Mouse (Mus musculus): ENCODE results near the gene Gm20388. TPM values are rescaled to one million over a fixed set of nuclear protein-coding genes. Genes with fewer than 3 reads are reported as not detected.
A peak's percentile ranks its signal among the peaks of the same experiment; 100 is the strongest.

Gene Gm20388
- total RNA-seq, 2 experiments from 2014 or later: 4.4 to 7.8 TPM

DNA sequence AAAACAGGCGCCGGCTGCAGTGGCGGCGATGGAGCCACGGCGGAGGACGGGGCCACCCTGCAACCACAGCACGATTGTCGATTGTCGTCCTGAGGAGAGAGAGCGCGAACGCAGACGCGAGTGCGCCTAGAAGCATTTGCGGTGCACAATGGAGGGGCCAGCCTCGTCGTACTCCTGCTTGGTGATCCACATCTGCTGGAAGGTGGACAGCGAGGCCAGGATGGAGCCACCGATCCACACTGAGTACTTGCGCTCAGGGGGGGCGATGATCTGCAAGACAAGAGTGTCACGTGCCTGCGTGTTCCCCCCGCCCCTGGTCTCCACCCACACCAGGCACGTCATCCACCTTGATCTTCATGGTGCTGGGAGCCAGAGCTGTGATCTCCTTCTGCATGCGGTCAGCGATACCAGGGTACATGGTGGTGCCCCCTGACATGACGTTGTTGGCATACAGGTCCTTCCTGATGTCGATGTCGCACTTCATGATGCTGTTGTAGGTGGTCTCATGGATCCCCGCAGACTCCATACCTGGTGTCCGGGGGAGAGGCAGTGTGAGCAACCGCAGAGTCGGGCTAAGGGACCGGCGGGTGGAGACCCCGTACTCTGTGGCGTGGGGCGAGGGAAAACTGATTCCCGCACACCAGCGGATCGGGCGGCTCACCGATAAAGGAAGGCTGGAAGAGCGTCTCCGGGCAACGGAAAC lies 3981.4 kb downstream of the Gm20388 start:
- DNase-seq (ENCODE audit: low spot score in 2 of 2): peak; percentile 87

DNA sequence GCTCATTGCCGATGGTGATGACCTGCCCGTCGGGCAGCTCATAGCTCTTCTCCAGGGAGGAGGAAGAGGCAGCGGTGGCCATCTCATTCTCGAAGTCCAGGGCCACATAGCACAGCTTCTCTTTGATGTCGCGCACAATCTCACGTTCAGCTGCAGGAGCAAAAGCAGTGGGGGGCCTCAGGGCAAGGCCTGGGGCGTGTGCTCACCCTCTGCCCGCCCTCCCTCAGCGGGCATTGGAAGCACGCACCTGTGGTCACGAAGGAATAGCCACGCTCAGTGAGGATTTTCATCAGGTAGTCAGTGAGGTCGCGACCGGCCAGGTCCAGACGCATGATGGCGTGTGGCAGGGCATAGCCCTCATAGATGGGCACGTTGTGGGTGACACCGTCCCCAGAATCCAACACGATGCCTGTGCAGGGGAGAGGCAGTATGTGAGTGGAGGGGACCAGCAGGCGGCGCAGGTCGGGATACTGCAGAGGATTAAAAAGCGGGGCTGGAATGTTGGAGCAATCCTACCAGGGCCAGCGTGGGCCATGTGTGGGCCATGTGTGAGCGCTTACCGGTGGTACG lies 3982.0 kb downstream of the Gm20388 start:
- peak; percentile 29 to 31 for DNase-seq (ENCODE audit: low spot score in 2 of 2)

DNA sequence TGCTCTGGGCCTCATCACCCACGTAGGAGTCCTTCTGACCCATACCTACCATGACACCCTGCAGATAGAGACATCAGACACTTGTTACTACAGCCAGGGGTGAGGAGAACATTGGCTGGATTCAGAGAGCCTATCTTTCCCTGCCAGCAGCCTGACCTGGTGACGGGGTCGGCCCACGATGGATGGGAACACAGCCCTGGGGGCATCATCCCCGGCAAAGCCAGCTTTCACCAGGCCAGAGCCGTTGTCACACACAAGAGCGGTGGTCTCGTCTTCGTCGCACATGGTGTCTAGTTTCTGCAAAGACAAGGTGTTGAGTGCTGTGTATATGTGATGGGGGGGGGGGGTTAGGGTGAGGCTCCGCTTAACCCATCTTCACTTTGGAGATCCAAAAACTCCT lies 3982.8 kb downstream of the Gm20388 start:
- no peak for DNase-seq (ENCODE audit: low spot score in 2 of 2)

DNA sequence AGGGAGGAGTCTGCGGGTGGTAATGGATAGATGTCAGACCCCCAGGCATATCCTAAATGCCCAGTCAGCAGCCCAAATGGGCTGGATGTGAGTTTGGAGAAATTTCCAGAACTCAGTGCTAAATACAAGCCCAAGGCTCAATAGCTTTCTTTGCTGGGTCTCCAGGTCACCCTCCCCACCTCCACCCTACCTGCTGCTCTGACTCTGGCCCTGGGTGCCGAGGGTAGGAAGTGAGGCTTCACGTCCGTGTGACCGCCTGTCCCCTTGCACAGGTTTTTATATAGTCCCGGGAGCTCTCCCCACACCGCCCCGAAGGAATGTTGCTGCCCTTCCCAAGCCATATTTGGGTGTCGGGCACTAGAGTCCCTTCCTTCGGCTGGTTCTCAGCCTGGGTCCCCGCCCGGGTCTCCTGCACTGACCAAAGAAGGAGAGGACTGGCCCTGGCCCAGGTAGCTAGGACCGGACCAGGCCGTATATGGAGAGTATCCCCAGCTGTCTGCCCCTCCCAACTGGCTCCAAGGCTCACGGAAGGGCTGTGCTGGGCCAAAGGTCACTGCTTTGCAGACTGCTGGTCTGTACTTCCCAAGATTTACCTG lies 3984.0 kb downstream of the Gm20388 start, which contains the start of gene Acta1:
Acta1 (minus strand) TSS at position 250 of the 596 bp plus-strand sequence.
- no peak for DNase-seq (ENCODE audit: low spot score in 2 of 2)

DNA sequence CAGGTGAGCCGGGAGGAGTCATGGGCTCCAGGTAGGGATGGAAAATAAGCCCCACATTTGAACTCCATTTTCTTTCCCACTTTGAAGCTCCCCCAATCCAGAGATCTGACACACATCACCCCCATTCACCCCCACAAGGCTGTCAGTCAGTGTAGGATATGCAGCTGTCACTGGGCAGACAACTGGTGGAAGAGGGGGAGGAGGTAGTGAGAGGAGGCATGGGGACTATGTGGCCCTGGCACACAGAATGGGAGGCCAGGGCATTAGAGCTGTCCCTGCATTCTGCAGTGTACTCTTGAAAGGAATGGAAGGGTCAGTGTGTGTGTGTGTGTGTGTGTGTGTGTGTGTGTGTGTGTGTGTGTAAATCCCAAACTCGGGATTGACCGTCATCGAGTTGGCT lies 3984.6 kb downstream of the Gm20388 start:
- DNase-seq (ENCODE audit: low spot score in 2 of 2): no peak

DNA sequence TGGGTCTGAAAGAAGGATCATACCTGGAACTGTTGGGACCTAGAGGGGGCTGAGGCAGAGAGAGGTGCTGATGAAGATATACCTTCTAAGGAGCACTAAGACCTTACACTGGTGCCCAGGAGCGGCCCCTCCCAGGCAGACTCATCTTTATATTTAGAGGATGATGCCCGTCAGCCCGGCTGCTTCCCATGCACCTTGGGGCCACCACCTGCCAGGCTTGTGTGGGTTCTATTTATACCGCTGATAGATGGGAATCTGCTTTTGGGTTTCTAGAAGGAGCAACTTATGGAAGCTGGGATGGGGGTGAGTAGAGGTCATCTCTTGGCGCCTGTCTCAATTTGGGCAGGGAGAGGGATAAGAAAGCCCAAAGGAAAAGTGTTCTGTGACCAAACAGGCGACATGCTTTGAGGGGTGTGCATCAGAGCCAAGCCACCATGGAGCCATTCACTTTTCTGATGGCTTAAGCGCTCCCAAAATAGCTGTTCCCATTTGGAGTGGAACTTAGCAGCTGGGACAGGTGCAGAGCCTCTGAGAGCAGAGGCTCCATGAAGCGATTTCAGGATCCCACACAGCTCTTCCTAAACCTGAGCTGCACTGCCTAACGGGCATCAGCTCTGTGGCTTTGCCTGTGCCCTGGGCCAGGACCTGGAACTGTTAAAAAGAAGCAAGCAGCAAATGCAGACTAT lies 3985.2 kb downstream of the Gm20388 start:
- DNase-seq (ENCODE audit: low spot score in 2 of 2): no peak

DNA sequence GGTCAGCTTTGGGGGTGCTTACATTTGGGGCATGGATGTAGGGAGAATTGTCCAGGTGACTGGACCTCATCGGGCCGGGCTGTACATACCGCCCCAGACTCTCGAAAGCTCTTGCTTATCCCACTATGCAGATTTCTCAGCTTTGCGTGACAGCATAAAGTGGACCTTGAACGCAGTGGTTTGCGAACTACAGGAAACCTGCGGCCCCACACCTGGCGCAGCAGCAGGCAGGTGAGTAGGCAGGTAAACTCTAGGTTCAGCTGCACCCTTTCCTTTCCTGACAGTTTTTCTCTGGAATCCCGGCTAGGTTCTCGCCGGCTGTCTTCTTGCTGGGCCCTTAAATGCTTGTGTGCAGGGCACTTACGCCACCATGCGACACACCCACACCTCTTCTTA lies 3985.7 kb downstream of the Gm20388 start:
- DNase-seq (ENCODE audit: low spot score in 2 of 2): no peak

DNA sequence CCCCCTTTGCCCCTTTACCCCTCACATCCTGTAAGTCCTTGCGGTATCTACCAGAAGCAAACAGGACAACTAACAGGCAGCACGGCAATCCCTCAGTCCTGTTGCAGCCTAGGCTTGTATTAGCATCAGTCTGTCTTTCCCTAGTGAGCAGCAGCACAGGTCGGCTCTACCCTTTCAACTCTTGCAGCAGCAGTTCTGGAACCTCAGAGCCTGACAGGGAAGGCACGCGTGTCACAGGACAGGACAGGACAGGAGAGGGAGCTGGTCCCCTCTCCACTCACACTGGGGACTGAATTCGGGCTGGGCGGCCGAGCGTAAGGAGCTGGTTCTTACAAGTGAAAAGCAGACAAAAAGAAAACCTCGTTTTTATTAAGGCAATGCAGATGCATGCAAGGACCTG lies 3986.1 kb downstream of the Gm20388 start:
- no peak for DNase-seq (ENCODE audit: low spot score in 2 of 2)

DNA sequence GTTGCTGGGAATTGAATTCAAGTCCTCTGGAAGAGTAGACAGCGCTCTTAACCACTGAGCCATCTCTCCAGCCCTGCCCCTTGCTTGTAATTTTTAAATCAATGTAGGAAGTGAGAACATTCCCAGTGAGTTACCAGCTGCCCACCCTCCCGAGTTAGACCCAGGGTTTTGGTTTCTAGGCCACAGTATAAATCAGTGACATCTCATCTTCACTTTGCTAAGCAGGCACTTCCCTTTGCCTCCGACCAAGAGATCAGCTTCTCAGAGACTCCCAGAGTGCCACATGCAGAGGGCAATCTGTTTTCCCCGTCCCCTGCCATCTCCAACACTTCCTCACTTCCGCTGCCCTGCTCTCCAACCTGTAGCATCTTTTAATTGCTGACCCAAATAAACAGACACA lies 3987.9 kb downstream of the Gm20388 start:
- DNase-seq (ENCODE audit: low spot score in 2 of 2): no peak

DNA sequence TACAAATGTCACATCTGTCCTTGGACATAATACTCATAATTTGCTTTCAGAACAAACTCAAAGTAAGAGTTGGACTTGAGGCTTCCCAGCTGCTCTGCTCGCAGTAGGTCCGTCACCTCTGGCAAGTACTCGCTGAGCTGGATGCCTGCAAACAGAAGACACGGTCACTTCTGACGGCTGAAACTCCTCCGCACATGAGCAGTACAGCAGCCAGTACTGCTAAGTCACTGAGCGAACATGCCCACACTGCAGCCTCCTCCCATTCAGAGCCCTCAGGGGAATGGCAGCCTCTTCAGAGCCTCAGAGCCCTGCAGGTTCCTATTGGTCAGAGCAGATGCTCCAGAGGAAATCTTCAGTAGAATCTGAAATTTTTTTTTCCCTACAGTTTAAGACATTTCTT lies 3988.7 kb downstream of the Gm20388 start:
- peak; percentile 44 to 55 for DNase-seq (ENCODE audit: low spot score in 2 of 2)

DNA sequence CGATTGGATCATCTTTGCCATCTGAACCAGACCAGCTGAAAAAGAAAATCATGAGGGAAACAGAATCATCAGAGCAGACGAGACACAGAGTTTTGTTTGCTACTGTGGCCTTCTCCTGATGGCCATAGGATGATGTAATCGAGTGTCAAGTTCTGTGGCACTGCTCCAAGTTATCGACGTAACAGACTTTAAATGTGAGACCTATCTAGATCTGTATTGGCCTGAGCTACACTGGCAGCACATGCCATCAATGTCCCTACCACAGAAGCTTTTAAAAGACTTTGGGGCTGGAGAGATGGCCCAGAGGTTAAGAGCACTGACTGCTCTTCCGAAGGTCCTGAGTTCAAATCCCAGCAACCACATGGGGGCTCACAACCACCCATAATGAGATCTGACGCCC lies 3992.0 kb downstream of the Gm20388 start:
- no peak for DNase-seq (ENCODE audit: low spot score in 2 of 2)

DNA sequence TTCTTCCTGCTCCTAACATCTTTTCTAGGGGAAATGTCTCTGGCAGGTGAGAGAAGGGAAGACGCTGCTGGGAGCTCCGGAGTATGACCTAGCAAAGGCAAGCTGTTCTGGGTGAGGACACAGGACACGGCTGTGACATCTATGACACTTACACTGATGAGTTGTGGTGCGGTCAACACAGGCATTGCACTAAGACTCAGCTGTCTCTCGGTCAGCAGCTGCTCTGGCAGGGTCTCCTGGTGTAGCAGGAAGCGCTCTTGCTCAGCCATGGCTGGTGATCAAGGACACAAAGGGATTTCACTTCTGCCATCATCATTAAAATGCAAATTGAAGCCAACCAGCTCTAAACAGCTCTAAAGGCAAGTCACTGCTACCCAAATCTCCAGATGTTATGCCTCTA lies 3997.0 kb downstream of the Gm20388 start:
- DNase-seq (ENCODE audit: low spot score in 2 of 2): no peak

DNA sequence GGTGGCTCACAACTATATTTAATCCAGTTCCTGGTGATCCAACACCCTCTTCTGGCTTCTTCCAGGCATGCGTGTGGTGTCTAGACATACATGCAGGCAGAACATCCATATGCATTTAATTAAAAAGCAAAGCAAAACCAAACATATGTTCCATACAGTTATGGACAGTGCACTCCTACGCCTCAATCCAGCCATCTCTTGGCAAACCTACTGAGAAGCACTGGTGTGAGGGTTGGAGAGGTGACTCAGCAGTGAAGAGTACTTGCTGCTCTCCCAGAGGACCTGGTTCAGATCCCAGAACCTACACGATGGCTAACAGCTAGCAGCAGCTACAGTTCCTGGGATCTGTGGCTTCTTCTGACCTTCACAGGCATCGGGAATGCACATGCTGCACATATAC lies 4001.6 kb downstream of the Gm20388 start:
- DNase-seq (ENCODE audit: low spot score in 2 of 2): peak; percentile 40 to 62

DNA sequence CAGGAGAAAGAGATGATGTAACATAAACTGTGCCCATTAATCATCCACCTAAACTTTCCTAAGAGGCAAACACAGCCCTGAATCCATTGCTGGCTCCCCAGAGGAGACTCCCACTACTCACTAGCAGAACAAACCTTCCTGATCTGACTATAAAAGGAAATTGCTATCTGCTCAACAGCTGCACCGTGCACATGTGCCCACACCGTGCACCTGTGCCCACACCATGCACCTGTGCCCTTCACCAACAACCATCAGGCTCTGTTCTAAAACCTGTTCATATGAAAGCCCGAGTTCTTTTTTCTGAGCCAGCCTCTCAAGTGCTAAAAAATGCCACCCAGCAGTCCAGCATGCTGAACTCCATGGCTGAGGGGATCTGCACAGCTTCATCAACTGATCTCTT lies 4004.0 kb downstream of the Gm20388 start:
- no peak for DNase-seq (ENCODE audit: low spot score in 2 of 2)

DNA sequence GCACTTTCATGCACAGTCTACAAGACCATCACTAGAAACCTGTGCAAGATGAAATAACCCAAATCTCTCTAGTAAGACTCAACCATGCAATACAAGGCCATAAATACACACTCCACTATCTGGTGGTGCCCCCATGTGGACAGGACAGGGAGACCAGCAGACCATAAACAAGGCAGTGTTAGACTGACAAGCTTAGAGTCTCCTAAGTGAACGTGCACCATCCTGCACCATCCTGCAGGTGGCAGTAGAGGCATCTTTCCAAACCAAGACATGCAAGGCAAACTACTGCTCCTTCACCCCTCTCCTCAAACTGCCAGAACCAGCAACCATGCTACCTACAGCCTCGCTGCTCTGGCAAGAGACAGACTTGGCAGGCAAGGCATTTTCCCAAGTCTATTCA lies 4014.1 kb downstream of the Gm20388 start:
- DNase-seq (ENCODE audit: low spot score in 2 of 2): peak; percentile 88 to 91

DNA sequence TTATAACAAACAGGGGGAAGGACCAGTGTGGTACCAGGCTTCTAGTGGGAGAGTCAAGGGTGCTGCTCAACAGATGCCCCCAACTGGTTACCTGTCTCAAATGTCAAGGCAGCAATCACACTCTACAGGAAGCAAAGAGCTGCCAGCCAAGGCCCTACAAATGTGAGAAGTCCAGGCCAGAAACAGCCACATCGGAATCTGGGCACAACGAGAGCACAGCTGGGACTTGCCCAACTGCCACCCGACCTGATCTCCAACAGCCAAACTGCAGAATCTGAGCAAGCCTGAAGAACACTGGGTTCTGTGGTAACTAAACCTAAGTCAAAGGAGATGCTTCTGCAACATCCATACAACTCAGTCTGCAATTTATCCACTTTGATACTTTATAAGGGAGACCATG lies 4015.0 kb downstream of the Gm20388 start:
- DNase-seq (ENCODE audit: low spot score in 2 of 2): no peak

DNA sequence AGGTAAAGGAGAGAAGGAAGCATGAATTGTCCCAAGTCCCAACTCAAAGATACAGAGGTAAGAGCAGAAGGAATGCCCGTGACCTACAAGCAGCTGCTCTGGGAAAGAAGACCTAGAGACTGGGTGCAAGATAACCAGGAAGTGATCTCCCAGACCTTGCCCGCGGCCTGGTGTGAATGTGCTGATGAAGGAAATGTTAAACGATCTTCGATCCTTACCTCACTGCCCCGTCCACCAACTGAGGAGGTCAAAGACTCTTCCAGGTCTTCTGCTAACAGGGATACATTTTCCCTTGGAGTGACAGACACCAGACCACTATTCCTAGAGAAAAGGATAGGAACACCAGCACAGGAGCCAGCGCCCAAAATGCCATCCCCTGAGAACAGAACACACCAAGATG lies 4018.4 kb downstream of the Gm20388 start:
- DNase-seq (ENCODE audit: low spot score in 2 of 2): no peak

DNA sequence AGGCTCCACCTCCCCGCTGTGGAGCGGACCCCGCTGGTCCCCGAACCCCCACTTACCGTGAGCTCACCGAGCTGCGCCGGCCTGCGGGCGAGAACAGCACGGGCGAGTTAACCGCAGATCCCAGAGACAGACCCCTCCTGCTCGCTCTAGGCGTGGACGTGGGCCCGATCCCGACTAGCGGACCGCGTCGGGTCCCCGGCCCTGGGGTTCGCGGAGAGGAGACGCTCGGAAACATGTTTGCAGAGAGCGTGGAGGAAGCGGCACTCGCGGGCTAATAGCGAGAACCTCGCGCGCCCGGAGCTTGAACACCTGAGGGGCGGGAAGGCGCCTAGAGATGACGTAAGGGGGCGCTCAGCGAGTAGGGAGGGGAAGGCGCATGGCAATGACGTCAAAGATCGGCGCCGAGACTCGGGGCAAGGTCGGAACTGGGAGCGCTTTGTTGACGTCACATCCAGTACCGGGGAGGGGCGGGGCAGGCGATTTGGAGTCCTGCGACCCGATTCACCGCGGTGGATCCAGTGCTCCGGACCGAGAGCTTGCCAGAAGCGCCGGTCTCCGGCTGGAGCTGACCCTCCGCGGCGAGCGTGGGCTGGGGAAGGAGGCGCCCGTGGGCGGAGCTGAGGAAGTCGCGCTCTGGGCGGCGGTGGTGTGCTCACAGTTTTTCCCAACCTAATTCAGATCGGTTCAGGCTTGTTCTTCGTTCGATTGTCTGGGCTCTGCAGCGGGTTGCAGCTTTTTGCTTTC lies 4038.5 kb downstream of the Gm20388 start, which contains the start of gene Nup133:
Nup133 (minus strand) TSS at position 324 of the 744 bp plus-strand sequence.
- DNase-seq (ENCODE audit: low spot score in 2 of 2): peak; percentile 99 to 100

DNA sequence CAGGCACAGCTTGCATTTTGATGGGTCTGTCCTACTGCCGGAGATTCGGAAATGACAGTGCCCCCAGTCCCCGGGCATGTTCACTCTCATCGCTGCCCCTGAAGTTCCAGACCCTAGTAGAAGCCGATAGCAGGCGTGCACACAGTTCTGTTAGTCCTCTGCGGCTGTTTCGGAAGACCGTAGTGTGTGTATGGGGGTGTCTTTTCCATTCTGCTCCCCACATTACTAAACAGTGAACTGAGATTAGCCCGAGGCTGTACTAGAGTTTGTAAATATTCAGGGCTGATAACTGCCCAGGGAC lies 4039.0 kb downstream of the Gm20388 start:
- no peak for DNase-seq (ENCODE audit: low spot score in 2 of 2)

DNA sequence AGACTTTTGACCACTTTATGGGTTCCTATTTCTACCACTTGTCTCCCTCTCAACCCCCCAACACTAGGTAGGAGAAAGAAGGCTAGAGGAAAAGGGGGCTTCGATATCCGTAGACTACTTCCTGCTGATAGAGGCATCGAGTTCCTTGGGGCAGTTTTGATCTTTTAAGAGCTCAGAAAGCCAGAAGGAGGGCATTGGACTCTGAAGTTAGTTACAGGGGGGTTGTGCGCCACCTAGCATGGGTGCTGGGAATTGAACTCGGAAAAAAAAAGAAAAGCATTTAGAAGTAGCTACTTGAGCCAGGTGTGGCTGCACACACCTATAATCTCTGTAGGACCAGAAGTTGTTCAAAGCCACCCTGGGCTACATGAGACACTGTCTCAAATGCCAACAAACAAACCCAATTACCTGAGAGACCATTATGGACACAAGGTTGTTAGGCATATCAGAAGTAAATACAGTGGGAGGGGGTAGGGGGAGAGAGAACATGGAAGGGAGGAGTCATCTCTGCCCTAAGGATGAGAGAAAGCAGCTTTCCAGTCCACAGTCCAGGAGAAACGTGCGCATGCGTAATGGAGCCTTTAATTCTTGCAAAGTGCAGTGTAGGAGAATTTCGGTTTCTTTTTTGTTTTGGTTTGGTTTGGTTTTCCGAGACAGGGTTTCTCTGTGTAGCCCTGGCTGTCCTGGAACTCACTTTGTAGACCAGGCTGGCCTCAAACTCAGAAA lies 4039.6 kb downstream of the Gm20388 start:
- peak; percentile 42 to 44 for DNase-seq (ENCODE audit: low spot score in 2 of 2)

DNA sequence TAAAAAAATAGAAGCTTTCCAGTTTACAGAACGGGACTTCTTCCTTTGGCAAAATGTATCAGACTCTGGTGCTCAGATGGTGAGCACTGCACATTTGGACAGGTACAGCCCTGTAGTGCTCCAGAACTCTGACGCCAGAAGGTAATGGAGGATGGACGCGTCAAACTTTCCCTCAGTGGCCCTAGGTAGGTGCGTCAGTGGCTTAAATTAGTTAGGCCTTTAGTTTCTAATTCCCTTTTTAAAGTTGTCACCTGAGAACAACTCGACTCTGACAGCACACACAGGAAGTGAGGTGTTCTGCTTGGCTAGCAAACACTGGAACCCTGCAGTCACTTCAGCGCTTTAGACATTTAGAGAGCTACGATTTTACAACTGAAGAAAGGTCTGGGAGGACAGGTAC lies 4043.0 kb downstream of the Gm20388 start:
- DNase-seq (ENCODE audit: low spot score in 2 of 2): no peak
